Mouse (Mus musculus) stomach, postnatal 0 days (tissue): Measurements from ENCODE around the gene Tgfa. TPM values are rescaled to one million over a fixed set of nuclear protein-coding genes. Genes with fewer than 3 reads are reported as not detected.

ENCODE experiments used
- ATAC-seq: fragments of 200-750 bp; cut with Nextera tagmentation; 2 replicates; pipeline ENCODE4 v1.8.0; 2017; ENCODE audit not compliant: low FRiP score, low TSS enrichment
- DNase-seq: peaks from one replicate; pipeline ENCODE4 v3.0.0-alpha.2; 2016; ENCODE audit warnings: low spot score
- H3K27ac ChIP-seq: fragments of 300-500 bp; sonication (generic); replicated peaks from 2 replicates; pipeline ENCODE4 v1.5.1; 2014; ENCODE audit warnings: mild to moderate bottlenecking, control low read depth
- H3K27me3 ChIP-seq: fragments of 300-500 bp; sonication (generic); 2 replicates; pipeline ENCODE4 v1.6.1; 2014; ENCODE audit warnings: low read length; ENCODE audit not compliant: control insufficient read depth, insufficient read depth
- H3K36me3 ChIP-seq: fragments of 300-500 bp; sonication (generic); 2 replicates; pipeline ENCODE4 v1.6.1; 2014; ENCODE audit warnings: low read length, mixed read lengths; ENCODE audit not compliant: control insufficient read depth, insufficient read depth
- H3K4me1 ChIP-seq: fragments of 300-500 bp; sonication (generic); replicated peaks from 2 replicates; pipeline ENCODE4 v1.6.1; 2014; ENCODE audit warnings: antibody characterized with exemption; ENCODE audit not compliant: control insufficient read depth, insufficient read depth
- H3K4me2 ChIP-seq: fragments of 300-500 bp; sonication (generic); replicated peaks from 2 replicates; pipeline ENCODE4 v1.6.1; 2014; ENCODE audit warnings: low read depth, mild to moderate bottlenecking, control low read depth, moderate library complexity
- H3K4me3 ChIP-seq: fragments of 300-500 bp; sonication (generic); 2 replicates; pipeline ENCODE4 v1.5.1; 2014; ENCODE audit warnings: low read depth, low read length, control low read depth
- H3K9ac ChIP-seq: fragments of 300-500 bp; sonication (generic); 2 replicates; pipeline ENCODE4 v1.6.1; 2014; ENCODE audit warnings: mild to moderate bottlenecking, low read length, control low read depth, mixed read lengths
- H3K9me3 ChIP-seq: fragments of 300-500 bp; sonication (generic); 2 replicates; pipeline ENCODE4 v1.6.1; 2016; ENCODE audit warnings: low read length; ENCODE audit not compliant: control insufficient read depth
- CTCF ChIP-seq: IDR thresholded peaks from 2 replicates; pipeline ENCODE4 v1.5.1; 2016; ENCODE audit warnings: antibody characterized with exemption, low read depth, mild to moderate bottlenecking, moderate library complexity
- EP300 ChIP-seq: optimal IDR thresholded peaks from 2 replicates; pipeline ENCODE3; 2016; ENCODE audit warnings: antibody characterized with exemption
- WGBS: fragments of 180-500 bp; shearing (Covaris S2); extraction: QIAGEN DNeasy Blood & Tissue Kit; methylation state at CpG from one replicate; pipeline ENCODE4 v1.1.7; 2014; 5-methylcytosine and 5-hydroxymethylcytosine counted together
- polyA plus RNA-seq: library from polyadenylated mRNA; unstranded; fragments of >200 nt; fragmentation: Nextera tagmentation; extraction: Ambion mirVana; gene quantifications from 2 replicates; pipeline ENCODE4 v1.2.1, GENCODE M21; 2015

The Tgfa gene
- polyA plus RNA-seq, 1 experiment from 2014 or later, result 9.1 TPM

DNA sequence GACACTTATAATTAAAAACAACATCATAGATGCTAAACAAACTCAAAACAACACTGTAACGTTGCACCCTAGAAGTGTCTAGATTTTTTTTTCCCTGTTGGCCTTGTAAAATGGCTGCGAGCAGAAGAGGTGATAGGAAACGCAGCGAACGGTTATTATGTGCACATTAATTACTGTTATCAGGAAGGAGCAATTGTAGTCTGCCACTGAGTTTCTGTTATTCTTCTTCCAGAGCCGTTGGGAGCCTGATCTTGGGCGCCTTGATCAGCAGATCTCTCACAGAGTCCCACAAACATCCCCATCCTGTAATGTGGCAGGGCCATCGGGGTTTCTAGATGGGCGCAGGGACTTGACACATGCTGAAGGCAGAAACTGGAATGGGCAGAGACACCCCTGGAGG lies 28.6 kb upstream of the Tgfa start:
- no peak for TF ChIP-seq CTCF
- no peak for TF ChIP-seq EP300
- H3K4me3 ChIP-seq, result no peak overlapping the region
- H3K4me1 ChIP-seq, result no peaks in the 10 kb centered on the region
- H3K4me2 ChIP-seq, result no peak overlapping the region
- H3K36me3 ChIP-seq, result no peaks in the 10 kb centered on the region
- ATAC-seq, result no peak
- H3K27me3 ChIP-seq, result no peaks in the 10 kb centered on the region
- no peaks in the 10 kb centered on the region for H3K9me3 ChIP-seq
- no peak overlapping the region for H3K27ac ChIP-seq
- no peak overlapping the region for H3K9ac ChIP-seq
- 70% methylated on average over 9 of the region's 9 CpGs for WGBS
- DNase-seq, result no peak

- Histone ChIP-seq H3K27ac (no peak overlapping the region), H3K9ac (no peak overlapping the region), H3K4me2 (no peak overlapping the region), H3K4me3 (no peak overlapping the region), H3K27me3 (no peaks in the 10 kb centered on the region), H3K4me1 (no peaks in the 10 kb centered on the region), H3K9me3 (no peaks in the 10 kb centered on the region), H3K36me3 (no peaks in the 10 kb centered on the region)
- no peak for ATAC-seq
- 77% methylated on average over 5 of the region's 5 CpGs for WGBS
- no peak for TF ChIP-seq CTCF
- TF ChIP-seq EP300, result no peak
- DNase-seq, result no peak
Observed at GRCm38 (mm10) chr6:86167851-86168250, 27.2 kb upstream of the Tgfa start.

DNA sequence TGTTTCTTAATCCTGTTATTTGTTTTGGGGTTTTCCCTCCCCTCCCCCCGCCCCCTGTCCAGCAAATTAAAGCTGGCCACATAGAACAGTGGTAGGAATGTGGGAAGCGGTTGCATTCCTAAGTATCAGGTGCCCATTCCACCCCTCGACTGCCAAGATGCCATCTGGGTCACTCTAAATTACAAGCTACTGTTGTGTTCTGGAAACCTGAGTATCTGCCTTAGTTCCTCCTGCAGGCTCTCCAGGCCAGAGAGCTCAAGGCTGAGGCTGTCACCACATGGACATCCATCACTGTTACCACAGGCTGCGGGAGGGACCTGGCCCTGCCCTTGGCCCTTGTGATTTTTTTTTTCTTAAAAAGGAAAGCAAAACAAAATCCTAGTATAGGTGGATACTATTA lies 25.9 kb upstream of the Tgfa start:
- DNase-seq, result no peak

DNA sequence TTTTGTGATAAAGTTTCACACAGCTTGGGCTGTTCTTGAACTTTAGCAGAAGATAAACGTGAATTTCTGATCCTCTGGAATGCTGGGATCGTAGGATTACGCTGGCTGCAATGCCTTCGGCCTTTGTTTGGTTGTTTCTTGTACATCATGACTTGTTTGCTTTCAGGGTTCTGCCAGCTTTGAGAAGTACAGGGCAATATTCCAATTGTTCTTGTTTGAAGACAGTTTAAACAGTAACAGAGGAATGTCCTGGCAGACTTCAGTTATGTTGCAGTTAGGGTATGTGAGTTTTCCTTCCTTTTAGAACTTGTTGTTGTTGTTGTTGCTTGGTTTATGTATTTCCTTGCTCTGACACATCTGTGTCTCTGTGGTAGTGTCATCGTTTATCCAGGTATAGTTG lies 18.8 kb upstream of the Tgfa start:
- WGBS, result 40% methylated on average over 5 of the region's 5 CpGs
- Histone ChIP-seq H3K27me3 (no peaks in the 10 kb centered on the region), H3K4me2 (no peak overlapping the region), H3K9me3 (no peaks in the 10 kb centered on the region), H3K4me1 (no peaks in the 10 kb centered on the region), H3K9ac (no peak overlapping the region), H3K27ac (no peak overlapping the region), H3K36me3 (no peaks in the 10 kb centered on the region), H3K4me3 (no peak overlapping the region)
- no peak for TF ChIP-seq CTCF
- TF ChIP-seq EP300, result no peak
- no peak for ATAC-seq
- DNase-seq, result no peak

More for the DNA sequence above, 25.9 kb upstream of the Tgfa start:
- 39% methylated on average over 4 of the region's 4 CpGs for WGBS
- H3K9ac ChIP-seq, result no peak overlapping the region
- no peak overlapping the region for H3K27ac ChIP-seq
- no peak overlapping the region for H3K4me2 ChIP-seq
- TF ChIP-seq EP300, result no peak
- TF ChIP-seq CTCF, result no peak
- H3K4me3 ChIP-seq, result no peak overlapping the region
- no peaks in the 10 kb centered on the region for H3K36me3 ChIP-seq
- H3K9me3 ChIP-seq, result no peaks in the 10 kb centered on the region
- H3K4me1 ChIP-seq, result no peaks in the 10 kb centered on the region
- no peak for ATAC-seq
- H3K27me3 ChIP-seq, result no peaks in the 10 kb centered on the region

GRCm38 (mm10) chr6:86176721-86177120 lies 18.3 kb upstream of the Tgfa start:
- H3K9me3 ChIP-seq, result no peaks in the 10 kb centered on the region
- no peak overlapping the region for H3K4me2 ChIP-seq
- H3K4me1 ChIP-seq, result no peaks in the 10 kb centered on the region
- no peak for DNase-seq
- 44% methylated on average over 6 of the region's 6 CpGs for WGBS
- no peak for TF ChIP-seq EP300
- TF ChIP-seq CTCF, result no peak
- ATAC-seq, result no peak
- no peak overlapping the region for H3K27ac ChIP-seq
- H3K36me3 ChIP-seq, result no peaks in the 10 kb centered on the region
- no peaks in the 10 kb centered on the region for H3K27me3 ChIP-seq
- H3K9ac ChIP-seq, result no peak overlapping the region
- no peak overlapping the region for H3K4me3 ChIP-seq

DNA sequence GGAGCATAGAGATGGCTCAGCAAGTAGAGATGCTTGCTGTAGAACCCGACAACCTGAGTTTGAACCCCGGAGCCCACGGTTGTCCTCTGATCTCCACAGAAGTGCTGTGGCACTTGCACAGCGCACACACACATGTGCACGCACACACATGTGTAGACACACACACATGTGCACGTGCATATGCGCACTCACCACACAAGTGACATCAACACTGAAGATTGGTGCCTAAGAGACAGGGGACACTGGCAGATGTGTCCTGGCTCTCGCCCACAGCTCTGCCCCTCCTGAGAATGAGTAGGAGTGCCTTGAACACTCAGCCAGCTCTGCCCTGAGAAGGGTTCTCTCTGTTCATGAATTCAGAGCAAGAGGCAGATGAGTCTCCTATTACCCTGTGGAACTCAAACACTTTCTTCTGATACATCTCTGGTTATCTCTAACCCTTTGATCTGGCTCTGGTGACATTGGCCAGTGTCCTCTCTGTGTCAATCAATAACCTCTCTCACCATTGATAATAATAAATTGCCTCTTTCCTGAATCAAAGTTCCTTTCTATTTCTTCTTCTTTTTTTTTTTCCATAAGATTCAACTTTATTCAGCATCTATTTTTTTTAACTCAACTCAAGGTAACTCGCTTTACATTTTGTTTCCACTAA lies 17.6 kb upstream of the Tgfa start:
- no peak overlapping the region for H3K27ac ChIP-seq
- ATAC-seq (no peak), DNase-seq (no peak)
- H3K36me3 ChIP-seq, result no peaks in the 10 kb centered on the region
- no peaks in the 10 kb centered on the region for H3K9me3 ChIP-seq
- TF ChIP-seq CTCF (no peak), EP300 (no peak)
- H3K4me2 ChIP-seq, result no peak overlapping the region
- H3K27me3 ChIP-seq, result no peaks in the 10 kb centered on the region
- no peak overlapping the region for H3K9ac ChIP-seq
- no peaks in the 10 kb centered on the region for H3K4me1 ChIP-seq
- 95% methylated on average over 9 of the region's 9 CpGs for WGBS
- H3K4me3 ChIP-seq, result no peak overlapping the region
